Mouse (Mus musculus) hindbrain, embryonic 11.5 days (tissue): ENCODE measurements around the gene Tmem176b. TPM values are rescaled to one million over a fixed set of nuclear protein-coding genes. Genes with fewer than 3 reads are reported as not detected.

Experiments
- ATAC-seq: fragments of 200-750 bp; cut with Nextera tagmentation; 2 replicates; pipeline ENCODE4 v1.8.0; 2017; ENCODE audit warnings: mild to moderate bottlenecking, moderate TSS enrichment, moderate library complexity; ENCODE audit not compliant: low FRiP score
- DNase-seq: peaks from one replicate; pipeline ENCODE4 v3.0.0-alpha.2; 2015; ENCODE audit warnings: low spot score
- H3K27ac ChIP-seq: fragments of 300-500 bp; sonication (generic); 2 replicates; pipeline ENCODE4 v1.5.1; 2014; ENCODE audit warnings: mild to moderate bottlenecking, low read depth, low read length
- H3K27me3 ChIP-seq: fragments of 300-500 bp; sonication (generic); 2 replicates; pipeline ENCODE4 v1.6.1; 2014; ENCODE audit warnings: mild to moderate bottlenecking, low read length, moderate library complexity, mixed read lengths; ENCODE audit not compliant: control insufficient read depth, insufficient read depth
- H3K36me3 ChIP-seq: fragments of 300-500 bp; sonication (generic); 2 replicates; pipeline ENCODE4 v1.6.1; 2014; ENCODE audit warnings: mild to moderate bottlenecking, low read length, moderate library complexity, mixed read lengths; ENCODE audit not compliant: control insufficient read depth, insufficient read depth
- H3K4me1 ChIP-seq: fragments of 300-500 bp; sonication (generic); replicated peaks from 2 replicates; pipeline ENCODE4 v1.6.1; 2014; ENCODE audit warnings: low read length, mixed read lengths; ENCODE audit not compliant: control insufficient read depth, insufficient read depth
- H3K4me2 ChIP-seq: fragments of 300-500 bp; sonication (generic); replicated peaks from 2 replicates; pipeline ENCODE4 v1.6.1; 2014; ENCODE audit warnings: mild to moderate bottlenecking, low read depth, low read length
- H3K4me3 ChIP-seq: fragments of 300-500 bp; sonication (generic); 2 replicates; pipeline ENCODE4 v1.5.1; 2014; ENCODE audit warnings: low read depth, low read length
- H3K9ac ChIP-seq: fragments of 300-500 bp; sonication (generic); 2 replicates; pipeline ENCODE4 v1.6.1; 2014; ENCODE audit warnings: low read depth, low read length
- H3K9me3 ChIP-seq: fragments of 300-500 bp; sonication (generic); 2 replicates; pipeline ENCODE4 v1.6.1; 2016; ENCODE audit warnings: low read length; ENCODE audit not compliant: control insufficient read depth
- WGBS: fragments of 180-500 bp; shearing (Covaris S2); extraction: QIAGEN DNeasy Blood & Tissue Kit; methylation state at CpG from one replicate; pipeline ENCODE4 v1.1.7; 2014; 5-methylcytosine and 5-hydroxymethylcytosine counted together
- polyA plus RNA-seq: library from polyadenylated mRNA; unstranded; fragments of >200 nt; fragmentation: Nextera tagmentation; extraction: Ambion mirVana; gene quantifications from 2 replicates; pipeline ENCODE4 v1.2.1, GENCODE M21; 2014

Tmem176b gene
- polyA plus RNA-seq, 1 experiment from 2014 or later, result 72.5 TPM

GRCm38 (mm10) chr6:48787867-48788266 is 53.4 kb downstream of the Tmem176b start:
- H3K4me1 ChIP-seq, result no peaks in the 10 kb centered on the region
- no peak for DNase-seq
- no peak overlapping the region for H3K27ac ChIP-seq
- H3K4me3 ChIP-seq, result no peak overlapping the region
- no peak overlapping the region for H3K4me2 ChIP-seq
- H3K27me3 ChIP-seq, result no peaks in the 10 kb centered on the region
- WGBS, result 80% methylated on average over 2 of the region's 2 CpGs
- ATAC-seq, result no peak
- no peaks in the 10 kb centered on the region for H3K36me3 ChIP-seq
- H3K9ac ChIP-seq, result no peak overlapping the region
- no peaks in the 10 kb centered on the region for H3K9me3 ChIP-seq

GRCm38 (mm10) chr6:48785601-48786000 is 55.7 kb downstream of the Tmem176b start:
- no peaks in the 10 kb centered on the region for H3K36me3 ChIP-seq
- DNase-seq, result no peak
- no peak overlapping the region for H3K27ac ChIP-seq
- no peak overlapping the region for H3K4me3 ChIP-seq
- no peak for ATAC-seq
- WGBS, result 86% methylated on average over 2 of the region's 2 CpGs
- H3K9ac ChIP-seq, result no peak overlapping the region
- H3K9me3 ChIP-seq, result no peaks in the 10 kb centered on the region
- no peaks in the 10 kb centered on the region for H3K27me3 ChIP-seq
- H3K4me1 ChIP-seq, result no peaks in the 10 kb centered on the region
- H3K4me2 ChIP-seq, result no peak overlapping the region

GRCm38 (mm10) chr6:48785189-48785588 is 56.1 kb downstream of the Tmem176b start:
- no peak for ATAC-seq
- Histone ChIP-seq H3K4me3 (no peak overlapping the region), H3K27ac (no peak overlapping the region), H3K9me3 (no peaks in the 10 kb centered on the region), H3K36me3 (no peaks in the 10 kb centered on the region), H3K27me3 (no peaks in the 10 kb centered on the region), H3K4me2 (no peak overlapping the region), H3K4me1 (no peaks in the 10 kb centered on the region), H3K9ac (no peak overlapping the region)
- no peak for DNase-seq
- WGBS, result 85% methylated on average over 1 of the region's 1 CpGs

- H3K4me1 ChIP-seq, result no peaks in the 10 kb centered on the region
- no peak overlapping the region for H3K27ac ChIP-seq
- DNase-seq (no peak), ATAC-seq (no peak)
- no peaks in the 10 kb centered on the region for H3K36me3 ChIP-seq
- no peak overlapping the region for H3K9ac ChIP-seq
- no peak overlapping the region for H3K4me2 ChIP-seq
- WGBS, result 95% methylated on average over 1 of the region's 1 CpGs
- H3K4me3 ChIP-seq, result no peak overlapping the region
- no peaks in the 10 kb centered on the region for H3K9me3 ChIP-seq
- H3K27me3 ChIP-seq, result no peaks in the 10 kb centered on the region
Measured at GRCm38 (mm10) chr6:48784406-48784805, 56.9 kb downstream of the Tmem176b start.

Other genes starting within 250 kb of the Tmem176b start
- 35.3 and 37.8 TPM in 2 replicates for gene Repin1, start 247.6 kb downstream of the Tmem176b start, polyA plus RNA-seq
- not detected in 2 replicates for gene Gm44965, start 247.6 kb downstream of the Tmem176b start, polyA plus RNA-seq
- gene Zfp775, start 239.4 kb downstream of the Tmem176b start, polyA plus RNA-seq, result 7.7 and 11.0 TPM in 2 replicates
- 1.1 and 1.2 TPM in 2 replicates for gene AI854703, start 214.7 kb downstream of the Tmem176b start, polyA plus RNA-seq
- gene Gimap8, start 194.3 kb downstream of the Tmem176b start, polyA plus RNA-seq, result 0.37 and 0.57 TPM in 2 replicates
- 4.2 and 4.8 TPM in 2 replicates for gene Gimap9, start 165.4 kb downstream of the Tmem176b start, polyA plus RNA-seq
- gene Gimap4, start 156.9 kb downstream of the Tmem176b start, polyA plus RNA-seq, result 3.3 and 5.6 TPM in 2 replicates
- gene Gimap6, start 133.3 kb downstream of the Tmem176b start, polyA plus RNA-seq, result 10.7 and 11.5 TPM in 2 replicates
- not detected in 2 replicates for gene Gm28053, start 122.9 kb downstream of the Tmem176b start, polyA plus RNA-seq
- 0.11 TPM in 1 of 2 replicates, not detected in the other for gene Gimap7, start 122.9 kb downstream of the Tmem176b start, polyA plus RNA-seq
- gene Gimap1, start 102.4 kb downstream of the Tmem176b start, polyA plus RNA-seq, result 5.0 and 6.1 TPM in 2 replicates
- gene Gimap5, start 95.3 kb downstream of the Tmem176b start, polyA plus RNA-seq, result 0.49 and 0.92 TPM in 2 replicates
- gene Gimap3, start 70.6 kb downstream of the Tmem176b start, polyA plus RNA-seq, result 0.17 TPM in 1 of 2 replicates, not detected in the other
- gene Tmem176a, start 577 bp downstream of the Tmem176b start, polyA plus RNA-seq, result 25.7 and 26.0 TPM in 2 replicates
- not detected in 2 replicates for gene Aoc1, start 31.4 kb upstream of the Tmem176b start, polyA plus RNA-seq
- not detected in 2 replicates for gene 1600015I10Rik, start 88.4 kb upstream of the Tmem176b start, polyA plus RNA-seq
- gene Doxl2, start 133.5 kb upstream of the Tmem176b start, polyA plus RNA-seq, result not detected in 2 replicates
- not detected in 2 replicates for gene Svs1, start 145.4 kb upstream of the Tmem176b start, polyA plus RNA-seq
- 0.76 and 1.0 TPM in 2 replicates for gene Gpnmb, start 195.1 kb upstream of the Tmem176b start, polyA plus RNA-seq
- 56.2 and 57.9 TPM in 2 replicates for gene Malsu1, start 232.3 kb upstream of the Tmem176b start, polyA plus RNA-seq